Mouse (Mus musculus) kidney, adult 9 months (tissue): Measurements from ENCODE around the gene Ranbp9.

Experiments
- DNase-seq: peaks from one replicate; pipeline ENCODE4 v3.0.0; 2022

Ranbp9 gene

GRCm38 (mm10) chr13:43356346-43357125, 124.5 kb downstream of the Ranbp9 start:
- no peak for DNase-seq

GRCm38 (mm10) chr13:43354362-43354761, 126.7 kb downstream of the Ranbp9 start:
- no peak for DNase-seq

GRCm38 (mm10) chr13:43353356-43353755, 127.7 kb downstream of the Ranbp9 start:
- no peak for DNase-seq
